Mouse (Mus musculus): ENCODE measurements around the gene Alcam. TPM values are rescaled to one million over a fixed set of nuclear protein-coding genes. Genes with fewer than 3 reads are reported as not detected.

Alcam gene
- 2.7 and 2.8 TPM in 2 replicates for polyA plus RNA-seq (2015; fragmentation: Nextera tagmentation; extraction: Ambion mirVana)

DNA sequence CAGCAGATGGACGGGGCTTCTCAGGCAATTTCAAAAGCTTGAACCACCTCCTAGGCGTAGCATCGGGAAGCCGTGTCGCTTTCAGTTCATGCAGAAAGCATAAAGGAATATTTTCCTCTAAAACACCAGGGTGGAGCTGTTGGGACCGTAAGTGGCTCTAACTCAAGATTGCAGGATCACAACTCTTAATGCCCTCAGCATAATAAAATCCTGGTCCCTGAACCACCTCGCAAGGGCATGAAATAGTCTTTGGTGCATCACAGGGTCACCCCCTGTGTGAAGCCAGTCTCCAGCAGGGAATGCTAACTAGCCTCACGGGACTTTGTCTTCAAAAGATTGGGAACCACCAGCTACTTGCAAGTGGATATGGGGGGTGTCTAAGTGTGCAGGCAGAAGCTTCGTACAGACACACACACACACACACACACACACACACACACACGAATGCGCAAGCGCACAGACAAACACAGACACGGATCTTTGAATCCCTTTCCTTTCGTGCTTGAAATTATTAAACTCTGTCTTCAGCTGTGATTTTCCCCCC, at the start of gene Alcam:
TSS of gene Alcam (minus strand) at position 104 of the 544 bp plus-strand sequence.

